Mouse (Mus musculus) midbrain, postnatal 0 days (tissue): ENCODE results near the gene Traf3ip3. TPM values are rescaled to one million over a fixed set of nuclear protein-coding genes. Genes with fewer than 3 reads are reported as not detected.

Source experiments
- ATAC-seq: fragments of 200-750 bp; cut with Nextera tagmentation; 2 replicates; pipeline ENCODE4 v1.8.0; 2017; ENCODE audit warnings: moderate number of reproducible peaks, mild to moderate bottlenecking, moderate TSS enrichment, moderate library complexity; ENCODE audit not compliant: low FRiP score
- DNase-seq: peaks from one replicate; pipeline ENCODE4 v3.0.0-alpha.2; 2015; ENCODE audit warnings: low spot score
- H3K27ac ChIP-seq: fragments of 300-500 bp; sonication (generic); 2 replicates; pipeline ENCODE4 v1.5.1; 2014; ENCODE audit warnings: low read depth, mild to moderate bottlenecking, low read length, mixed read lengths
- H3K27me3 ChIP-seq: fragments of 300-500 bp; sonication (generic); 2 replicates; pipeline ENCODE4 v1.6.1; 2014; ENCODE audit warnings: low read length, control low read depth, mixed read lengths; ENCODE audit not compliant: insufficient read depth
- H3K36me3 ChIP-seq: fragments of 300-500 bp; sonication (generic); 2 replicates; pipeline ENCODE4 v1.6.1; 2014; ENCODE audit warnings: low read length, control low read depth, mixed read lengths; ENCODE audit not compliant: insufficient read depth
- H3K4me1 ChIP-seq: fragments of 300-500 bp; sonication (generic); 2 replicates; pipeline ENCODE4 v1.6.1; 2014; ENCODE audit warnings: mild to moderate bottlenecking, control low read depth, antibody characterized with exemption, low read length, mixed read lengths; ENCODE audit not compliant: insufficient read depth
- H3K4me2 ChIP-seq: fragments of 300-500 bp; sonication (generic); 2 replicates; pipeline ENCODE4 v1.6.1; 2014; ENCODE audit warnings: low read depth, mild to moderate bottlenecking, low read length, mixed read lengths; ENCODE audit not compliant: poor library complexity, severe bottlenecking
- H3K4me3 ChIP-seq: fragments of 300-500 bp; sonication (generic); 2 replicates; pipeline ENCODE4 v1.5.1; 2014; ENCODE audit warnings: low read depth, mild to moderate bottlenecking, low read length, moderate library complexity
- H3K9ac ChIP-seq: fragments of 300-500 bp; sonication (generic); replicated peaks from 2 replicates; pipeline ENCODE4 v1.6.1; 2014; ENCODE audit warnings: mild to moderate bottlenecking, low read length, moderate library complexity, mixed read lengths; ENCODE audit not compliant: poor library complexity, severe bottlenecking
- H3K9me3 ChIP-seq: fragments of 300-500 bp; sonication (generic); 2 replicates; pipeline ENCODE4 v1.6.1; 2016; ENCODE audit warnings: low read length, control low read depth
- CTCF ChIP-seq: IDR thresholded peaks from 2 replicates; pipeline ENCODE4 v1.5.1; 2016; ENCODE audit warnings: antibody characterized with exemption, mild to moderate bottlenecking
- WGBS: fragments of 180-500 bp; shearing (Covaris S2); extraction: QIAGEN DNeasy Blood & Tissue Kit; methylation state at CpG from one replicate; pipeline ENCODE4 v1.1.7; 2014; 5-methylcytosine and 5-hydroxymethylcytosine counted together
- polyA plus RNA-seq: library from polyadenylated mRNA; unstranded; fragments of >200 nt; fragmentation: Nextera tagmentation; extraction: Ambion mirVana; gene quantifications from 2 replicates; pipeline ENCODE4 v1.2.1, GENCODE M21; 2015
- total RNA-seq: library from RNA; depleted of rRNA; stranded (reverse); fragments of >200 nt; gene quantifications from 2 replicates; pipeline ENCODE4 v1.2.3, GENCODE M21; 2014

Gene Traf3ip3
- total and polyA plus RNA-seq, 2 experiments from 2014 or later: 1.9 to 2.4 TPM

DNA sequence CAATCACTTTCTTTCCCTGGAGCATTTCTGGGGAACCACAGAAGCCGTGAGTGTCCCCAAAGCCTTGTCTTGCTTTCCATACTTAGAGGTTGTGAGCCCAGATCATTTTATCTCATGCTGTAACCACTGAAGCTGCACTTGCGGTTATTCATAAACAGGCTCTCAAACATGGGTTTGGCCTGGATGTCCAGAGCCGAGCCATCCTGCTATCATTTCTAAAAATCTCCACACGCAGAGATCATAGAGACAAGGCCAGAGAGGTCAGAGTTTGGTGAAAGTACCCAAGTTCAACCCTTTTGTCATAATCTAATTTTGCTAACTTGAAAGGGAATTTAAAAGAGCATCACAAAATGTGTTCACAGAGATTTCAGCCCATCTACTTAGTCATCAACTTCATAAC, 39.9 kb upstream of the Traf3ip3 start:
- H3K27ac ChIP-seq: no peak overlapping the region
- ATAC-seq: no peak
- H3K4me2 ChIP-seq: no peak overlapping the region
- no peaks in the 10 kb centered on the region for H3K4me1 ChIP-seq
- no peaks in the 10 kb centered on the region for H3K27me3 ChIP-seq
- no peak overlapping the region for H3K4me3 ChIP-seq
- no peak overlapping the region for H3K9ac ChIP-seq
- 88% methylated on average over 4 of the region's 4 CpGs for WGBS
- H3K9me3 ChIP-seq: no peaks in the 10 kb centered on the region
- no peaks in the 10 kb centered on the region for H3K36me3 ChIP-seq
- no peak for DNase-seq
- no peak for TF ChIP-seq CTCF

DNA sequence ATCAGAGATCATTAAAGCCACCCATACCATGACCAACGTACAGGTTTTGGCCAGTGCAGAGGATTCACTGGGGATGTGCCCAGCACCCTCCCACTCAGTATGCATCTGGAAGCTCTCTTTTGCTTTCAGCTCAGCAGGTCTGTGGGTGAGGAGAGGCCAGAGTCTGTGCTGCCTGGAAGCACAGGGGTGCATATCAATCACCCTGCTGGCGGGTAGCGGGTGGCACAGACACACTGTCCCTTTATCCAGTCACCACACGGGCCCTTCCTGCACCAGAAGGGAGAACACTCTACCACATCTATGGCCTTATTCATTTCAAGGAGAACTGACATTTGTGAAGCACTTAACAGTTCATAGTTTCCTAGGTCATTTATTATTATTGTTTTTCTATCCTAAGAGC, 36.9 kb upstream of the Traf3ip3 start:
- 52% methylated on average over 4 of the region's 4 CpGs for WGBS
- Histone ChIP-seq H3K9me3 (no peaks in the 10 kb centered on the region), H3K9ac (no peak overlapping the region), H3K27ac (no peak overlapping the region), H3K36me3 (no peaks in the 10 kb centered on the region), H3K4me2 (no peak overlapping the region), H3K4me1 (no peaks in the 10 kb centered on the region), H3K4me3 (no peak overlapping the region), H3K27me3 (no peaks in the 10 kb centered on the region)
- ATAC-seq (peak; percentile 66; the same call in 1 of the 2 replicates), DNase-seq (no peak)
- no peak for TF ChIP-seq CTCF

DNA sequence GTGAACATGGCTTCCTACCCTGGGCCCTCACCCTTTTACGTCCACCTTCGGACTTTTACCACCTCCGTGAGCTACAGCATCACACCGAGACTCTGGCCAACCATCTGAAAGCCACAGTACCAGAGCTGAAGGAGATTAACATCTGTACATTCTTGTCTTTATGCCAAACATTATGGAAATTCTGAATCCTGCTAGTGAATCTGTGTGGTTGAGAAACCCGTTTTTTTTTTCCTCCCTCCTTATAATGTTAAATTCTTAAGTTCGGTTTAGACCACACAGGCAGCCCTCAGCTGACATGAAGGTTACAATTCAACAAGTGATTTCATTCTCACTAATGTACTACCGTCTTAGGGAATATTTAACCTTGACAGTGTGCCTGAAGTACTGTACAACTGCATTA, 33.4 kb upstream of the Traf3ip3 start:
- H3K4me2 ChIP-seq: no peak overlapping the region
- WGBS: 91% methylated on average over 7 of the region's 7 CpGs
- no peaks in the 10 kb centered on the region for H3K9me3 ChIP-seq
- H3K9ac ChIP-seq: no peak overlapping the region
- no peak for TF ChIP-seq CTCF
- no peaks in the 10 kb centered on the region for H3K4me1 ChIP-seq
- no peak overlapping the region for H3K4me3 ChIP-seq
- ATAC-seq (no peak), DNase-seq (no peak)
- H3K27me3 ChIP-seq: no peaks in the 10 kb centered on the region
- no peaks in the 10 kb centered on the region for H3K36me3 ChIP-seq
- no peak overlapping the region for H3K27ac ChIP-seq

DNA sequence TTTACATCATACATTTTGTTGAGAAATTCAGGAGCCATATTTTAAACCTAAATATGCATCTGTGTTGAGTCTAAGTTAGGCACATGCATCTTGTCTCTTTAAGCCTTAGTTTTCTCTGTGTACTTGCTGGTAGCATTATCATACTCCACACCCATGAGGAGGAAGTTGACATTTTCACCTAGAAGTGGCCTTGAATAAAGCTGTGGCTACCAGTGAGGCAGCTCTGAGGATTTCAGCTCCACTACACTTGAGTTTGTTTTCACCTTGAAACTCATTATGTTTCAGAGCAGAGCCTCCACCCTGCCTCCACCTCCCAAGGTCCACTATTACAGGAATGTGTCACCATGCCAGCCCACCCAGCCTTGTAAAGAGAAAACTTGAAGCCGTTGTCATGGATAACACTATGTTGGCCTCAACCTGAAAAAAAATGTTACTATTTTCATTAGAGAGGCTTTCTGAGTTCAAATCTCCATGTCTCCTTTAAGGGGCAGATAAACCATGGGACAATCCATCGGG, 32.7 kb upstream of the Traf3ip3 start:
- Histone ChIP-seq H3K4me3 (no peak overlapping the region), H3K4me1 (no peaks in the 10 kb centered on the region), H3K9ac (no peak overlapping the region), H3K4me2 (no peak overlapping the region), H3K36me3 (no peaks in the 10 kb centered on the region), H3K9me3 (no peaks in the 10 kb centered on the region), H3K27me3 (no peaks in the 10 kb centered on the region), H3K27ac (no peak overlapping the region)
- no peak for TF ChIP-seq CTCF
- no peak for ATAC-seq
- 90% methylated on average over 2 of the region's 2 CpGs for WGBS
- no peak for DNase-seq

DNA sequence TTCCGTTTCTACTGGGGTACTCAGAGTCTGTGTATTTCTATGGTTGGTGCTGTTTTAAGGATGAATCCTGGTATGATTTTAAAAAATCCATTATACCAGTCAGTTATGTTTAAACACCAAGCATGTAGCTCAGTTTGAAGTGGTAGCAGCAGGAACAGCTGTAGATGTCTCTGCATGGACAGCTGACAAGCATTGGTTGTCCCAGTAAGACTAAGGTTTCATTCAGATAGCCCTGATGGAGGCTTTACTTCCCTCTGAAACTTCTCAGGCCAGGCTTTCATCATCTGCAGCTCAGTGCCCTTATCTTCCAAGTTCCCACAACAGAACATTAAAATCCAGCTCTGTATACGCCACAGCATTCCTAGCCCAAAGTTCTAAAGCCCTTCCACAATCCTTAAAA, 31.2 kb upstream of the Traf3ip3 start:
- Histone ChIP-seq H3K9ac (no peak overlapping the region), H3K27ac (no peak overlapping the region), H3K36me3 (no peaks in the 10 kb centered on the region), H3K27me3 (no peaks in the 10 kb centered on the region), H3K4me1 (no peaks in the 10 kb centered on the region), H3K4me3 (no peak overlapping the region), H3K9me3 (no peaks in the 10 kb centered on the region), H3K4me2 (no peak overlapping the region)
- DNase-seq (no peak), ATAC-seq (no peak)
- 96% methylated on average over 2 of the region's 2 CpGs for WGBS
- TF ChIP-seq CTCF: no peak

DNA sequence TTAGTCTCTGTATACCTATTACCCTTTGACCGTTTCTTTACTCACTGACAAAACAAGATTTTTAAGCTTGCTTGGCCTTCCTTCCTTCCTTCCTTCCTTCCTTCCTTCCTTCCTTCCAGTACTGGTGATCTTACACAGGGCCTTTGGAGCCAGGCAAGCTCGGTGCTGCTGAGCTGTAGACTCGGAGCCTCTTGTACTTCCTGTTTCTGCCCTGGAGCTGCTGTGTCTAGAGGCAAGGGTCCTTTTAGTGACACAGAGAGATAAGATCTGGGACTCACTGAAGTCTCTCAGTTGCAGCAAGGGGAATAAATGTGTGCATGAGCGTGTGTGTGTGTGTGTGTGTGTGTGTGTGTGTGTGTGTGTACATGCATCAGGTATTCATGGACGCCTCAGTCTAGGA, 29.4 kb upstream of the Traf3ip3 start:
- H3K27ac ChIP-seq: no peak overlapping the region
- TF ChIP-seq CTCF: no peak
- H3K4me3 ChIP-seq: no peak overlapping the region
- DNase-seq (no peak), ATAC-seq (no peak)
- no peak overlapping the region for H3K4me2 ChIP-seq
- H3K27me3 ChIP-seq: no peaks in the 10 kb centered on the region
- no peaks in the 10 kb centered on the region for H3K9me3 ChIP-seq
- H3K9ac ChIP-seq: no peak overlapping the region
- no peaks in the 10 kb centered on the region for H3K36me3 ChIP-seq
- 67% methylated on average over 5 of the region's 5 CpGs for WGBS
- H3K4me1 ChIP-seq: no peaks in the 10 kb centered on the region
